Mouse (Mus musculus): Measurements from ENCODE around the gene Depdc5. TPM values are rescaled to one million over a fixed set of nuclear protein-coding genes. Genes with fewer than 3 reads are reported as not detected.

The Depdc5 gene
- polyA plus RNA-seq, 1 experiment from 2014 or later: 32.1 TPM

DNA sequence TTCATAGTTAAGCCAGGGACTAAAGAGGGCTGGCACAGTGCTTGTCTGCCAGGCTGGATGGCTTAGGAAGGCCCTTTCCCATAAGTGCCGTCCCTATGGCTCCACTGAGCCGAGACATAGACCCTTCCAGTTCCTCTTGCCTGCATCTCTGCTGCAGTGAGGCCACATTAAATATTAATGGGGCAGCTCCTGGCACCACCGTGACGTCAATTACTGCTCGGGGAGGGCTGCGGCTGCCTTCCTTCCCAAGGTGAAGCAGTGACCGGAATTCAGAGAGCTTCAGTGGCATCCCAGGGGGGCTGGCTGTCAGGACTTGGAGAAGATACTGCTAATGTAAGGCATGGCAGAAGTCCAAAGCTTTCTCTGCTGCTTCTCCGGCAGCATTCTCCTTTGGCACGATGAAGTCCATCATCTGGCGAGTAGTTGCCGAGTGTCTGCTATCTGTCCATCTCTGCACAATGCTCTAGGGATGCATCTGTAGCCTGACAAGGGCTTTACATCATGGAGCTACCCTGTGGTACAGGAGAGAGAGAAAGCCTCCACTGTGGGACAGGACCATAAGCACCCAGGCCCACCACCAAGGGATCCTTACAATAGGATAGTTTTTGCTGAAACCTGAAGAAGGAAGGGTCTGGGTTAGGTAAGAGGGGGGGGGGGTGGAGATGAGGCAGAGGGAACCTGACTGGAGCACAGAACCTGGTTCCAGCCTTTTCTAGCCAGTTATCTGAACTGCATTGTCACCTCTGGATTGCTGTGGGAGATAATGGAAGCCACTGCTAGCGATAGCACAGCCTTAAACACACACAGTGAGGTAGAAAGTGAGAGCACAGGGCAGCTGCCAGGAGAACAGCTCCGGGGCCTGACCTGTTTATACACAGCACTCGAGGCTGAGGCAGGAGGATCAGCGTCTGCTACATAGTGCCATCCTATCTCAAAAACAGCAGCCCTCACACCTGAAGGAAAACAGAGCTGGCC, 147.9 kb downstream of the Depdc5 start:
- Histone ChIP-seq H3K4me2 (ENCODE audit: low read length) (peak overlapping the region; percentile 35), H3K9ac (replicated peaks; ENCODE audit: low read depth, low read length) (peak overlapping the region; percentile 33), H3K4me1 (replicated peaks; ENCODE audit: control insufficient read depth, insufficient read depth, low read length) (peaks cover 20% of the 10 kb centered on the region), H3K4me3 (replicated peaks; ENCODE audit: low read length) (peak overlapping the region; percentile 8; the same call in 1 of the 2 replicates), H3K27me3 (replicated peaks; ENCODE audit: control insufficient read depth, insufficient read depth, low read length) (no peaks in the 10 kb centered on the region), H3K27ac (ENCODE audit: low read length) (peak overlapping the region; percentile 41; the same call in 1 of the 2 replicates), H3K36me3 (ENCODE audit: control insufficient read depth, insufficient read depth) (no peaks in the 10 kb centered on the region), H3K9me3 (ENCODE audit: control insufficient read depth, low read length) (no peaks in the 10 kb centered on the region)
- ATAC-seq: peak; percentile 64
- WGBS: 22% methylated on average over 15 of the region's 15 CpGs

GRCm38 (mm10) chr5:33014096-33014495, 150.6 kb downstream of the Depdc5 start:
- H3K9ac ChIP-seq (replicated peaks; ENCODE audit: low read depth, low read length): no peak overlapping the region
- no peak overlapping the region for H3K4me2 ChIP-seq (ENCODE audit: low read length)
- ATAC-seq: no peak
- no peaks in the 10 kb centered on the region for H3K36me3 ChIP-seq (ENCODE audit: control insufficient read depth, insufficient read depth)
- no peak overlapping the region for H3K4me3 ChIP-seq (replicated peaks; ENCODE audit: low read length)
- H3K4me1 ChIP-seq (replicated peaks; ENCODE audit: control insufficient read depth, insufficient read depth, low read length): peaks cover 21% of the 10 kb centered on the region
- H3K27ac ChIP-seq (ENCODE audit: low read length): no peak overlapping the region
- WGBS: 63% methylated on average over 1 of the region's 1 CpGs
- no peaks in the 10 kb centered on the region for H3K9me3 ChIP-seq (ENCODE audit: control insufficient read depth, low read length)
- no peaks in the 10 kb centered on the region for H3K27me3 ChIP-seq (replicated peaks; ENCODE audit: control insufficient read depth, insufficient read depth, low read length)

DNA sequence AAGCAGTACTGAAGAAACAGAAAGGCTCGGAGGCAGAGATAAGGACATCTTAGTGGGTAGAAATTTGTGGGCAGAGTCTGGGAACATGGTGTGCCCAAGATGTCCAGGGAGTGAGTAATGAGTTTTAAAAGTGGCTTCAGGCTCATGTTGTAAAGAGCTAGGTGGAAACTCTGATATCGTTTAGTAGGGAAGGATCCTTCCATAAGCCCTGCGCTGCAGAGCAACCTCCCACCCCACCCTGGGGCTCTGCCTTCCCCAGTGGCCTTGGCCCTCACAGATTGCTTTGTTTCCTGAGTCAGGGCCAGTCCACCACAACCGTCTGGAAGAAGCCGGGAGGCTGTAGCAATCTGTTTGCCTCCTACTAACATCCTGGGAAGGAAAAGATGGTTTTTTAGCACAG, 152.1 kb downstream of the Depdc5 start:
- no peak overlapping the region for H3K4me3 ChIP-seq (replicated peaks; ENCODE audit: low read length)
- 82% methylated on average over 5 of the region's 5 CpGs for WGBS
- H3K27me3 ChIP-seq (replicated peaks; ENCODE audit: control insufficient read depth, insufficient read depth, low read length): no peaks in the 10 kb centered on the region
- H3K36me3 ChIP-seq (ENCODE audit: control insufficient read depth, insufficient read depth): no peaks in the 10 kb centered on the region
- H3K4me1 ChIP-seq (replicated peaks; ENCODE audit: control insufficient read depth, insufficient read depth, low read length): peaks cover 17% of the 10 kb centered on the region
- ATAC-seq: no peak
- no peak overlapping the region for H3K4me2 ChIP-seq (ENCODE audit: low read length)
- H3K9me3 ChIP-seq (ENCODE audit: control insufficient read depth, low read length): no peaks in the 10 kb centered on the region
- no peak overlapping the region for H3K9ac ChIP-seq (replicated peaks; ENCODE audit: low read depth, low read length)
- no peak overlapping the region for H3K27ac ChIP-seq (ENCODE audit: low read length)

DNA sequence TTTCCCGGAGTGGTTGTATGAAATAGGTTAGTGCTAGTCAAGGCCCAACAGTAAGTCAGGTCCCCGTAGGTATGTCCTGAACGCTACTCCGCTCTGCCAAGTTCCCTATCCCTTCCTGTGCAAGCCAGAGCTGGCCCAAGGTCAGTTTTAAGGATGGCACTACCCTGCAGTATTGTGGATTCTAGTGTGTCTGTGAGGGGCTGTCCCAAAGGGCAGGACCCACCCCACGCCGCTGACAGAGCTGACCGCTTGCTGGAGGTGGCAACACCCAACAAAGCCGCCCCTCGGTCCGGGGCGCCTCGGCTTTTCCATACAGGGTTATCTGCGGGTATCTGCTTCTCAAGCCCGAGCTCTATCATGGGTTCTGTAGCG, 154.7 kb downstream of the Depdc5 start:
- Histone ChIP-seq H3K36me3 (ENCODE audit: control insufficient read depth, insufficient read depth) (no peaks in the 10 kb centered on the region; the same call in 1 of the 2 replicates), H3K4me1 (replicated peaks; ENCODE audit: control insufficient read depth, insufficient read depth, low read length) (peaks cover 23% of the 10 kb centered on the region), H3K4me3 (replicated peaks; ENCODE audit: low read length) (peak overlapping the region; percentile 86), H3K9ac (replicated peaks; ENCODE audit: low read depth, low read length) (peak overlapping the region; percentile 95), H3K4me2 (ENCODE audit: low read length) (peak overlapping the region; percentile 95), H3K9me3 (ENCODE audit: control insufficient read depth, low read length) (no peaks in the 10 kb centered on the region), H3K27ac (ENCODE audit: low read length) (peak overlapping the region; percentile 99), H3K27me3 (replicated peaks; ENCODE audit: control insufficient read depth, insufficient read depth, low read length) (no peaks in the 10 kb centered on the region)
- no peak; the same call in 1 of the 2 replicates for ATAC-seq
- WGBS: 4% methylated on average over 15 of the region's 15 CpGs

GRCm38 (mm10) chr5:33018561-33019425, 155.3 kb downstream of the Depdc5 start, which contains the start of gene Ywhah:
Gene Ywhah, plus strand, starts transcription at chr5:33018816.
- under 1% methylated on average over 106 of the region's 121 CpGs for WGBS
- Histone ChIP-seq H3K9ac (replicated peaks; ENCODE audit: low read depth, low read length) (peak within 1 kb of the TSS; percentile 95), H3K4me3 (replicated peaks; ENCODE audit: low read length) (peak within 1 kb of the TSS; percentile 86), H3K27ac (ENCODE audit: low read length) (peak within 1 kb of the TSS; percentile 99), H3K36me3 (ENCODE audit: control insufficient read depth, insufficient read depth) (no peaks in the 10 kb centered on the region; the same call in 1 of the 2 replicates), H3K9me3 (ENCODE audit: control insufficient read depth, low read length) (no peaks in the 10 kb centered on the region), H3K27me3 (replicated peaks; ENCODE audit: control insufficient read depth, insufficient read depth, low read length) (no peaks in the 10 kb centered on the region), H3K4me1 (replicated peaks; ENCODE audit: control insufficient read depth, insufficient read depth, low read length) (peaks cover 28% of the 10 kb centered on the region), H3K4me2 (ENCODE audit: low read length) (peak within 1 kb of the TSS; percentile 95)
- peak; percentile 97 for ATAC-seq

DNA sequence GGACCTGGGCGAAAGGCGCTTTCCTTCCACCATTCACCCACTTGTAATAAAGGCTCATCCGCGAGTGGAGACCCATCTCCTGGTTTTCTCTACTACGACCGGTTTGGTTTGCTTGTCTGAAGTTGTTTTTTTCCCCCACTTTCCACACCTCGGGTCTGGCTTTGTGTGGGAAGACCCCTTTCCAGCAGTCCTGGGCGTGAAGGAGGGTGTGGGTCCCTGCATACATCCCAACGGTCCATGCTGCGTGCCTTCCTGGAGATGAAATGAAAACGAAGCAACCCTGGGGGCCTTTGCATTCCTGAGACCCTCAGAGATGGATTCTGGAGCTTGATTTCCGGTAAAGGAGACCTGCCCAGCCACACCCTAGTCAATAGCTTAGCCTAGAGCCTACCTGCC, 155.9 kb downstream of the Depdc5 start:
- ATAC-seq: no peak
- Histone ChIP-seq H3K4me3 (replicated peaks; ENCODE audit: low read length) (peak overlapping the region; percentile 86), H3K9ac (replicated peaks; ENCODE audit: low read depth, low read length) (peak overlapping the region; percentile 92), H3K27ac (ENCODE audit: low read length) (peak overlapping the region; percentile 99), H3K36me3 (ENCODE audit: control insufficient read depth, insufficient read depth) (no peaks in the 10 kb centered on the region; the same call in 1 of the 2 replicates), H3K27me3 (replicated peaks; ENCODE audit: control insufficient read depth, insufficient read depth, low read length) (no peaks in the 10 kb centered on the region), H3K9me3 (ENCODE audit: control insufficient read depth, low read length) (no peaks in the 10 kb centered on the region), H3K4me1 (replicated peaks; ENCODE audit: control insufficient read depth, insufficient read depth, low read length) (peaks cover 32% of the 10 kb centered on the region), H3K4me2 (ENCODE audit: low read length) (peak overlapping the region; percentile 91)
- WGBS: 0% methylated on average over 12 of the region's 12 CpGs

DNA sequence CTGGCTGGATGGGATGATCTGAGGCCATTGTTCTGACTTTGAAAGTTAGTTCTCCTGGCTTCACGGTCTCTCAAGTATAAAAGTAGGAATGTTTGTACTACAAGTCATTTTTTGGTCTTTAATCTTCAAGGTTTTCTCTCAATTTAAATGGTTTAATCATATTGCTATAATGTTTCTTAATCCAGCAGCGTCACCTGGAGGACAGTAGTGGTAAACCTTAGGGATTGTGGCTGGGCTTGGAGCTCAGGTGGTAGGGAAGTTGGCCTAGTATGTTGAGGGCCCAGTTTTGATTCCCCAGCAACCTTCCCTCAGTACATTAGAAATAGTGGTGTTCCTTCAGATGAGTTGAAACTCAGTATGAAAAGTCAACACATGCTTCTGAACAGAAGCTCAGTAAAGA, 158.1 kb downstream of the Depdc5 start:
- no peaks in the 10 kb centered on the region for H3K27me3 ChIP-seq (replicated peaks; ENCODE audit: control insufficient read depth, insufficient read depth, low read length)
- H3K4me3 ChIP-seq (replicated peaks; ENCODE audit: low read length): no peak overlapping the region
- no peak for ATAC-seq
- H3K9me3 ChIP-seq (ENCODE audit: control insufficient read depth, low read length): no peaks in the 10 kb centered on the region
- no peak overlapping the region for H3K4me2 ChIP-seq (ENCODE audit: low read length)
- no peak overlapping the region for H3K9ac ChIP-seq (replicated peaks; ENCODE audit: low read depth, low read length)
- 86% methylated on average over 2 of the region's 2 CpGs for WGBS
- peaks cover 38% of the 10 kb centered on the region for H3K4me1 ChIP-seq (replicated peaks; ENCODE audit: control insufficient read depth, insufficient read depth, low read length)
- no peaks in the 10 kb centered on the region; the same call in 1 of the 2 replicates for H3K36me3 ChIP-seq (ENCODE audit: control insufficient read depth, insufficient read depth)
- no peak overlapping the region for H3K27ac ChIP-seq (ENCODE audit: low read length)

DNA sequence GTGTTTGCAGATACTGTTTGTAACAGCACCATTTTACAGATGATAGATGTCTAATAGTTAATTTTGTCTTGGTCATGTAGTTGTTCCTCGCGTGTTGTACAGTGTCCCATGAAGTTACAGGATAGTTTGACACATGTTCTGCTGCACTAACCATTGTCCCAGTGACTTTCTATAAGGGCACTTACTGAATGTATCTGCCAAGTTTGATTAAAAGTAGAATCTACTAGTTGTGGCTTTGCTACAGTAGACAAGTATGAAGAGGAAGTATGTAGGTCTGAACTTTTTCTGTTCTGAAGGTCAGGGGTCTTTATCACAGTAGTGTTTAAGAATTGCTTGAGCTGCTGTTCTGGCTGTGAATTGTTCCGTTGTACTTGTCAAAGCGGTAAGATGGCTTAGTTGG, 159.8 kb downstream of the Depdc5 start:
- H3K4me1 ChIP-seq (replicated peaks; ENCODE audit: control insufficient read depth, insufficient read depth, low read length): peaks cover 33% of the 10 kb centered on the region
- H3K9me3 ChIP-seq (ENCODE audit: control insufficient read depth, low read length): no peaks in the 10 kb centered on the region
- H3K27ac ChIP-seq (ENCODE audit: low read length): no peak overlapping the region
- no peak overlapping the region for H3K4me3 ChIP-seq (replicated peaks; ENCODE audit: low read length)
- H3K27me3 ChIP-seq (replicated peaks; ENCODE audit: control insufficient read depth, insufficient read depth, low read length): no peaks in the 10 kb centered on the region
- WGBS: 96% methylated on average over 4 of the region's 4 CpGs
- H3K9ac ChIP-seq (replicated peaks; ENCODE audit: low read depth, low read length): no peak overlapping the region
- H3K4me2 ChIP-seq (ENCODE audit: low read length): no peak overlapping the region
- peaks cover 4% of the 10 kb centered on the region for H3K36me3 ChIP-seq (ENCODE audit: control insufficient read depth, insufficient read depth)
- ATAC-seq: no peak

GRCm38 (mm10) chr5:33024474-33024873, 161.0 kb downstream of the Depdc5 start:
- no peak overlapping the region for H3K4me2 ChIP-seq (ENCODE audit: low read length)
- H3K36me3 ChIP-seq (ENCODE audit: control insufficient read depth, insufficient read depth): peaks cover 4% of the 10 kb centered on the region
- no peaks in the 10 kb centered on the region for H3K27me3 ChIP-seq (replicated peaks; ENCODE audit: control insufficient read depth, insufficient read depth, low read length)
- 90% methylated on average over 5 of the region's 5 CpGs for WGBS
- no peak overlapping the region for H3K27ac ChIP-seq (ENCODE audit: low read length)
- H3K9ac ChIP-seq (replicated peaks; ENCODE audit: low read depth, low read length): no peak overlapping the region
- ATAC-seq: no peak
- no peak overlapping the region for H3K4me3 ChIP-seq (replicated peaks; ENCODE audit: low read length)
- H3K9me3 ChIP-seq (ENCODE audit: control insufficient read depth, low read length): no peaks in the 10 kb centered on the region
- H3K4me1 ChIP-seq (replicated peaks; ENCODE audit: control insufficient read depth, insufficient read depth, low read length): peaks cover 33% of the 10 kb centered on the region
